Mouse (Mus musculus) erythroblast, embryonic 14.5 days (primary cell): ENCODE data around the gene Oxct2a.
A peak's percentile ranks its signal among the peaks of the same experiment; 100 is the strongest.

Experiments
- GATA1 ChIP-seq: IDR thresholded peaks from 2 replicates; pipeline ENCODE4 v1.6.1; 2012; ENCODE audit warnings: low read length, inconsistent platforms, mixed read lengths
- TAL1 ChIP-seq: IDR thresholded peaks from 3 replicates; pipeline ENCODE4 v1.6.1; 2012; ENCODE audit warnings: low read length, inconsistent platforms, mixed read lengths

- peak; percentile 89 for TF ChIP-seq TAL1
- peak; percentile 97 for TF ChIP-seq GATA1
Measured at GRCm38 (mm10) chr4:123286790-123287189, 36.6 kb downstream of the Oxct2a start.
